Mouse (Mus musculus): ENCODE measurements around the gene Traf7. TPM values are rescaled to one million over a fixed set of nuclear protein-coding genes. Genes with fewer than 3 reads are reported as not detected.

Traf7 gene
- total RNA-seq (2023): 179 TPM

DNA sequence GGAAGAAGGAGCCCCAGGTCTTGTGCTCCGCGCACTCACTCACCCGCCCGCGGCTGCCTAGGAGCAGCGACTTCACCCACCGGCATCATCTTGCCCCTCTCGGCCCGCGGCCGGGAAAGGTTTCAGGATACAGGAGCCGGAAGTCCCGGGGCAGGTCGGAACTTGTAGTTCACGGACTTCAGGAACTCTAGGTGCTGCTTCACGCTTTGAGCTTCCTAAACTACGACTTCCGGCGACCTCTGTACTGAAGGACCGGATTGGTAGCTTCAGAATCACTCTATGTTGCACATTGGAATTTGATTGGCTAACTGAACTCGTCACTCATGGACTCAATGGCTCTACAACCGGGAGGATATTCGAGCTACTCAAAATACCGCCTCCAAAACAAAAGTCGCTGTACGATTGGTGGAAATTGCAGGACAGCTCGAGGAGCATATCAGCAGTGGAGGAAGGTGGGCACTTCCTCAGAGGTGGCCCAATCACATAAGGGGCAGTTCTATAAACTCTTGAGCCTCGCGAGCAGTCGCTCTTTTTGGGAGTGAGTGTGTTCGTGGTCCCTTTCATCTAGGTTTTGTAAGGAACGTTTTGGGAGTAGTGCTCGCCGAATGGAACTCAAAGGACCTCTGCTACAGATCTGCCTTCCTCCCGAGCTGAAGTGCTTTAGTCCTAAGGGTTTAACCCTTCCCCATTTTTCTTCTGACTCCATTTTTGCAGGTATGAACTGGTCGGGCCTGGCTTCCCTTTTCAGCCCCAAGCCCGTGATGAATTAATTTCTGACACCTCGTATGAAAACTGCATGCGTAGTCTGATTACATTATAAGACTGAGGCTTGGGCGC lies at the start of gene Traf7:
Gene Traf7, minus strand, starts transcription at position 216 of the 837 bp plus-strand sequence.

DNA sequence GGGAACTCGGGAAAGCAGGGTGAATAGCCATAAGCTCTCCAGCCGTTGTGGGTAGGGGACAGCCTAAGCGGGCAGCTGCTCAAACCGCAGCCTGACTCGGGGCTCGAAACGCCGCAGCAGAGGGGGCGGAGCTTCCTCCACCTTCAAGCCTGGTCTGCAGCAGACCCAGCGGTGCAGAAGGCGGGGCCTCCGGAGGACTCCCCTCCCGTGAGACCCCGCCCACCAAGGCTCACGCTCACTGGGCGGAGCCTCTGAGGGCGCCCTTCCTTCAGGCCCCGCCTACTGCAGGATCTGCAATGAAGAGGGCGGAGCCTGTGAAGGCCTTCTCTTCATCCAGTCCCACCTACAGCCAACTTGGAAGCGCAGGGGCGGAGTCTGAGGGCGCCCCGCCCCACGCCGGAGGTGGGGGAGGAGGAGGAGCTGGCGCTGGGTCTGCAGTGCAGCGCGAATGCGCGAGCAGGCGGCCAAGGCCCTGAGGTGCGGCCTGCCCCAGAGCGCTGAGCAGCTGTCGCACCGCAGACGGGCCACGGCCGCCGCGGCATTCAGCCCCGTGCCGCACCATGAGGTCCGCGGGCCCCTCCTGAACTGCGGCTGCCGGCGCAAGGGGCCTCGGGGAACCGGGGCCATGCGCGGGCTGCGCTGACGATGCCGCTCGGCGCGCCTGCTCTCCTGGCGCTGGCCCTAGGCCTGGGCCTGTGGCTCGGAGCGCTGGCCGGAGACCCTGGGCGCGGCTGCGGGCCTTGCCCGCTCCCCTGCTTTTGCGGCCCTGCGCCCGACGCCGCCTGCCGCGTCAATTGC lies 22.1 kb upstream of the Traf7 start, which contains the start of gene Pkd1:
Gene Pkd1, plus strand, starts transcription at position 217 of the 798 bp plus-strand sequence.

DNA sequence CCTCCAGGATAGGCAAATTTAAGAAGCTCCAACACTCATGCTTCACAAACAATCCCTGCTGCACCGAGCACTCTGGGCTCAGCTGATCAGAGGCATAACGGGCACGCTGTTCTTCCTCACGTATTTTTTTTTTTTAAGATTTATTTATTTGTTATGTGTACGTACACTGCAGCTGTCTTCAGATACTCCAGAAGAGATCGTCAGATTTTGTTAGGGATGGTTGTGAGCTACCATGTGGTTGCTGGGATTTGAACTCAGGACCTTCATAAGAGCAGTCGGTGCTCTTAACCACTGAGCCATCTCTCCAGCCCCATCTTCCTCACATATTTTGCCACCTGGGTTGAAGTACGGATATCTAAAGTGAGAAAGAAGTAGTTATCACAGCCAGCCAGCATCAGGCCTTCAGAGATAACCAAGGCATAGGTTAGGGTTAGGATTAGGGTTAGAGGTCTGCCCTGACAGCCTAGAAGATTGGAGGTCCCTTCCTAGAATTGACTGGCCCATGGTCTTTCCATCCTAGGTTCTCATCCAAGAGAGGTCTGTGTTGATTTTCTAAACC lies 6.5 kb upstream of the Traf7 start, which contains the start of gene Rab26:
Gene Rab26, minus strand, starts transcription at position 51 of the 559 bp plus-strand sequence.

DNA sequence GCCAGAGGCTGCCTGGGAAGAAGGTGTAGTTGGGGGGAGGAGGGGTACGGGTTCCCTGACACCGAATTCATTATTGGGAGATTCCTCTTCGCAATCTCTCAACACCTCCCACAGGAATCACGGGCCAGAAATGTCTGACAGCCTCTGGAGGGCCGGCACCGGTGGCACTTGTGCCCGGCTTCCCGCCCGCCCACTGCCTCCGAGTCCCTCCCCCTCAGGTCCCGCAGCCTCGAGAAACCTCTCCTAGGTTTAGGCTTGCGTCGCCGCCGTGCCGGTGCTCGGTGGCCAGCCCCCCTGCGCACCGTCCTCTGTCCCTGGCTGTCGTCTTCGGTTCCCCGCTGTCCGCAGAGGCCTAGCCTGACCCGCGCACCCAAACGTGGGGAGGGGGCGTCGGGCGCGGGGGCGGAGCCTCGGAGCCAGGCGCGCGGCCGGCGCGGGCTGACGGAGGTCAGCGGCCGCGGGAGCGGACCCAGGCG lies 39.5 kb downstream of the Traf7 start, which contains the start of gene Caskin1:
Gene Caskin1, plus strand, starts transcription at position 416 of the 476 bp plus-strand sequence.

DNA sequence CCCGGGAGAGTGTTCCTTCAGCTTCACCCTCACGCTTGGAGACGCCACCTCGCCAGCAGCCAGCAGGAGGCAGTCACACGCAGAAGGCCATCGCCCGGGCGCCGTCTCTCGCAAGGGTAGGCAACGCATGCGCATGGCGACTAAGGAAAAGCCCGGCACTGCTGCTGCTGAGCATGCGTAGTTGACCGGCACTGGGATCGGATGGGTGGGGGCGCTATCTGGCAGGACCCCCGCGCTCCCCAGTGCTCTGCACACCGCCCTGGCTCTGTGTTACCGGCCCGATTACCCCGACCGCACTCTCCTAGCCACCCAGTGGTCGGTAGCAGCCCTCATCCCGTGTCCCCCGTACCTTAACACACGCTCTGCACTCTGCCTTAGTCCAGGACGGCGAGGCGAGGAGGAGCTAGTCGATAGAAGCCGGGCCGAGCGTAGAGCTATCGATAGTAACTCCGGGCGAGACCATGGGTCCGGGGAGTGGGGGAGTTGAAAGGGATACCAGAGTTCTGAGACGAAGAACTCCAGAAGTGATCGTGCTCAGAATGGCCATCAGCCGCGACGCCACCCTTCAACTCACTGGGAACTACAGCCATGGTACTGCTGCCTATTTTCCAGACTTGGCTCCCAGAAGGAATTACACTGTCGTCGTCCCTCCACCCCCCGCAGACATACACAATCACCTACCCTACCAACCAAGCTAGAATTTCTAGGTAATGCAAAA lies 48.9 kb downstream of the Traf7 start, which contains the start of gene Mlst8:
Gene Mlst8, minus strand, starts transcription at position 416 of the 718 bp plus-strand sequence.

DNA sequence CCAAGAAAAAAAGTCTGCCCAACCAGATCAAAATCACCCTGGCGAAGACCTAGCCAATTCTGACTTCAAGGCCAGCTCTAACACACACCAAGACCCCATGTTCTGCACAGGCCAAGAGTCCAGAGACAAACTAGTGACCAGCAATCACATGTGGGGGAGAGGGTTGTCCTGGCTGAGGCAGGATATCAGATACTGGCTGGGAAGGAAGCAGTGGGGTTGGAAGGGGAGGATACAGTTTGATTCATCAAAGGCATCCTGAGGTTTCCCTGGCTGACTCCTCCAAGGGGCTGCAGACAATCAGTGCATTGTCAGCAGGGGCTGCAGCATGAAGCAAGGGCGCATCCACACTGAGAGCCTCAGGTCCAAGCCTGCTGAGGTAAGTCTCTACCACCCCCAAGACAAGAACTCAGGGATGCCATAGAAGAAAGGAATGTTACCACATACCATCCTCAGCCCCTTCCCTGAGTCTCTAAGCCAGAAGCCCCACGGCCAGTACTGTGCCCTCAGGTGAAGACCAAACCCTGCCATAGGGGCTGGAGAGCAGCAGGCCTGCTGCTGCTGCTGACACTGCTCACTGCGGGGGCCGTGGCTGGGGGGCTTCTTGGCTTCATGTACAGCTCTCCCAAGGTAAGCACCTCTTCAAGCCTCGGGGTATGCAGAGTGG lies 54.0 kb downstream of the Traf7 start, which contains the start of gene Bricd5:
Gene Bricd5, plus strand, starts transcription at position 273 of the 664 bp plus-strand sequence.

DNA sequence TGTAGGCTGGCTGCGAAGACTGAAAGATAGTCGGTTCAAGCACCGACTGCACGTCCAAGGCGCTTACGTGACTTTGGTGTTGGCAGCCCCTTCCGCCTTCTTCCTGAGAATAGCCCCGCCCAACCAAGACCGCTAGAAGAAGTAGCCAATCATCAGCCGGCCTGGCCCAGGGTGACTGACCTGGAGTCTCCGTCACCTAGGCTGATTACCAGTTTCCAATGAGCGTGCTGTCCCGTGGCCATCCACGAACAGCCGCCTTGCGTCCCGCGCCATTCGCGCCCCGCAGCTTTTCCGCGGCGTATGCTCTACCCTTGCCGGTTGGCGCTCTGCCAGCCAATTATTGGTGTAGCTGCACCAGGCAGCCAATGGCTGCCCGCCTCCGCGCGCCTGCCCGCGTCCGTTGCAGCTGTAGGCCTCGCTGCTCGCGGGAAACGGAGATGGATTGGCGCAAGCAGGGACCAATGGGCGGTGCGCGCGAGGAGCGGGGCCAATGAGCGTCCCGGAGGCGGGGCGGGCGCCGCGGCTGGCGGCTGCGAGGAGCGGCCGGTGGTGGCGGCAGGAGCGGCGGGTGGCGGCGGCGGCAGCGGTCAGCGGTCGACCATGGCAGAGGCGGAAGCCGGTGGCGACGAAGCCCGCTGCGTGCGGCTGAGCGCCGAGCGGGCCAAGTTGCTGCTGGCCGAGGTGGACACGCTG lies 57.7 kb downstream of the Traf7 start, which contains the start of the genes E4f1 and Pgp:
Gene E4f1, minus strand, starts transcription at position 404 of the 693 bp plus-strand sequence.
Gene Pgp, plus strand, starts transcription at position 483 of the 693 bp plus-strand sequence.

Other genes starting within 250 kb of the Traf7 start
- not detected for gene Abca17, start 176.9 kb downstream of the Traf7 start, total RNA-seq (2023)
- 43.5 TPM for gene Abca3, start 176.0 kb downstream of the Traf7 start, total RNA-seq (2023)
- 178 TPM for gene Rnps1, start 113.4 kb downstream of the Traf7 start, total RNA-seq (2023)
- 16.9 TPM for gene Eci1, start 101.3 kb downstream of the Traf7 start, total RNA-seq (2023)
- gene Dnase1l2, start 84.8 kb downstream of the Traf7 start, total RNA-seq (2023): 5.4 TPM
- gene E4f1, start 57.6 kb downstream of the Traf7 start, total RNA-seq (2023): 80.5 TPM
- 13.1 TPM for gene Pgp, start 57.5 kb downstream of the Traf7 start, total RNA-seq (2023)
- gene Bricd5, start 54.1 kb downstream of the Traf7 start, total RNA-seq (2023): 0.89 TPM
- gene Mlst8, start 48.9 kb downstream of the Traf7 start, total RNA-seq (2023): 23.8 TPM
- gene Caskin1, start 39.3 kb downstream of the Traf7 start, total RNA-seq (2023): not detected
- 1.5 TPM for gene Rab26, start 6.3 kb upstream of the Traf7 start, total RNA-seq (2023)
- 107 TPM for gene Pkd1, start 21.9 kb upstream of the Traf7 start, total RNA-seq (2023)
- 62.2 TPM for gene Tsc2, start 104.7 kb upstream of the Traf7 start, total RNA-seq (2023)
- gene Nthl1, start 104.7 kb upstream of the Traf7 start, total RNA-seq (2023): 4.5 TPM
- gene Slc9a3r2, start 122.4 kb upstream of the Traf7 start, total RNA-seq (2023): 0.74 TPM
- not detected for gene Npw, start 130.5 kb upstream of the Traf7 start, total RNA-seq (2023)
- 65.9 TPM for gene Zfp598, start 141.7 kb upstream of the Traf7 start, total RNA-seq (2023)
- not detected for gene Syngr3, start 162.0 kb upstream of the Traf7 start, total RNA-seq (2023)
- 19.5 TPM for gene Gfer, start 168.2 kb upstream of the Traf7 start, total RNA-seq (2023)
- 3.9 TPM for gene Noxo1, start 168.3 kb upstream of the Traf7 start, total RNA-seq (2023)
- 24.9 TPM for gene Tbl3, start 179.7 kb upstream of the Traf7 start, total RNA-seq (2023)
- gene Rnf151, start 190.1 kb upstream of the Traf7 start, total RNA-seq (2023): not detected
- gene Rps2, start 190.2 kb upstream of the Traf7 start, total RNA-seq (2023): 1,499 TPM
- gene Ndufb10, start 196.5 kb upstream of the Traf7 start, total RNA-seq (2023): 70.6 TPM
- not detected for gene Rpl3l, start 199.9 kb upstream of the Traf7 start, total RNA-seq (2023)
- 37.8 TPM for gene Msrb1, start 208.7 kb upstream of the Traf7 start, total RNA-seq (2023)
- gene Hs3st6, start 225.1 kb upstream of the Traf7 start, total RNA-seq (2023): not detected

Data from CD4-positive naive resting alpha-beta T cell, adult 57 days (primary cell).